Mouse (Mus musculus) lung, postnatal 0 days (tissue): ENCODE measurements at regions not wholly inside any gene's neighbourhood (a gene's known extent, or its start where the extent isn't known, plus 50 kb on each side); places are given as distances from the start of the nearest gene placed in this dataset.
A peak's percentile ranks its signal among the peaks of the same experiment; 100 is the strongest.

Source experiments
- ATAC-seq: fragments of 200-750 bp; cut with Nextera tagmentation; 2 replicates; pipeline ENCODE4 v1.8.0; 2017; ENCODE audit warnings: moderate library complexity
- DNase-seq: peaks from one replicate; pipeline ENCODE4 v3.0.0-alpha.2; 2016; ENCODE audit warnings: low spot score
- H3K27ac ChIP-seq: fragments of 300-500 bp; sonication (generic); 2 replicates; pipeline ENCODE4 v1.5.1; 2014; ENCODE audit warnings: antibody characterized with exemption, mild to moderate bottlenecking, low read length, mixed read lengths
- H3K27me3 ChIP-seq: fragments of 300-500 bp; sonication (generic); replicated peaks from 2 replicates; pipeline ENCODE4 v1.6.1; 2014; ENCODE audit warnings: low read length, mixed read lengths; ENCODE audit not compliant: insufficient read depth
- H3K36me3 ChIP-seq: fragments of 300-500 bp; sonication (generic); 2 replicates; pipeline ENCODE4 v1.6.1; 2014; ENCODE audit warnings: low read length, mixed read lengths; ENCODE audit not compliant: insufficient read depth
- H3K4me1 ChIP-seq: fragments of 300-500 bp; sonication (generic); 2 replicates; pipeline ENCODE4 v1.6.1; 2014; ENCODE audit warnings: antibody characterized with exemption, low read depth, low read length, mixed read lengths; ENCODE audit not compliant: insufficient read depth
- H3K4me2 ChIP-seq: fragments of 300-500 bp; sonication (generic); replicated peaks from 2 replicates; pipeline ENCODE4 v1.6.1; 2014; ENCODE audit warnings: low read depth, mild to moderate bottlenecking, low read length, moderate library complexity, mixed read lengths
- H3K4me3 ChIP-seq: fragments of 300-500 bp; sonication (generic); 2 replicates; pipeline ENCODE4 v1.5.1; 2014; ENCODE audit warnings: low read depth, low read length
- H3K9ac ChIP-seq: fragments of 300-500 bp; sonication (generic); replicated peaks from 2 replicates; pipeline ENCODE4 v1.6.1; 2014; ENCODE audit warnings: low read depth, mild to moderate bottlenecking
- H3K9me3 ChIP-seq: fragments of 300-500 bp; sonication (generic); 2 replicates; pipeline ENCODE4 v1.6.1; 2016; ENCODE audit warnings: low read length, mixed read lengths
- CTCF ChIP-seq: IDR thresholded peaks from 2 replicates; pipeline ENCODE4 v1.5.1; 2016; ENCODE audit warnings: antibody characterized with exemption, mild to moderate bottlenecking
- EP300 ChIP-seq: IDR thresholded peaks from 2 replicates; pipeline ENCODE4 v1.6.1; 2016; ENCODE audit warnings: antibody characterized with exemption, mild to moderate bottlenecking, control low read depth
- WGBS: fragments of 180-500 bp; shearing (Covaris S2); extraction: QIAGEN DNeasy Blood & Tissue Kit; methylation state at CpG from one replicate; pipeline ENCODE4 v1.1.7; 2014; 5-methylcytosine and 5-hydroxymethylcytosine counted together

DNA sequence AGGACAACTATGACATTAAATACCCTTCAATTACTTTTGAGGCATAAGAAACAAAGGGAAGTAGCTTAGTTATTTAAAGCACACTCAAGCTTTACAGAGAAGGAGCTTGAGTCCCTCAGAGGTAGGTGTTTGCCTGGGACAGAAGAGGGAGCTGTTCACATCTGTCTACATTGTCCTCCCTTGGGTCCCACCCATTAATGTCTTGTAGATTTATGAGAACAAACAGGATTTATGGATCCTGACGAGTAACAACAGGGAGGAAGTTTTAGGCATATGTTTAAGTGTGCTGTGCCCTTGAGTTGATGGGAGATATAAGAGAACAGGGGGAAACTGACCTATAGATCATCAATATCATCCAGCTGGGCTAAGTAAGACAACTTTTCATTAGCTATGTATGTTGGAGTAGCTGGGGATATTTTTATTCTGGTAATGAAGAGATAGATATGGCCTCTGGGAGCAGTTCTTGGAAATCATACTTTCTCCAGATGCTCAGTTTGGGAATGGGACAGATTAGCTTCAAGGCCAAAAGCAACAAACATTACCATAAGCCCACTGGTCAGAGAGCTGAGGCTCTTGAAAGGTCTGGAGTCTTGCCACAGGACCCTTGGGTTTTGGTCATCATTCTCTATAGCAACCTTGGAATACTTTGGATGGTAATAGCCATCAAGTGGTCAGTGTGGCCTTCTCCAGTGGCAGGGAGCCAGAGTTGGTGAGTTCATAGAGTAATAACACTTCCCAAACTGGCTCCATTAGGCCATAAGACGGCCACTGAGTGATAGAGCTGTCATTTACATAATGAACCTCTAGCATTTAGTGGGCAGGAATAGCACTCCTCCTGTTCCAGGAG, 487.3 kb downstream of the Meis1 start:
- Histone ChIP-seq H3K4me1 (no peaks in the 10 kb centered on the region), H3K4me2 (no peak overlapping the region), H3K9ac (no peak overlapping the region), H3K27me3 (no peaks in the 10 kb centered on the region), H3K4me3 (no peak overlapping the region), H3K36me3 (no peaks in the 10 kb centered on the region), H3K9me3 (no peaks in the 10 kb centered on the region), H3K27ac (no peak overlapping the region)
- 52% methylated on average over 2 of the region's 2 CpGs for WGBS
- no peak for DNase-seq
- no peak for TF ChIP-seq EP300
- no peak for TF ChIP-seq CTCF
- ATAC-seq, result no peak

GRCm38 (mm10) chr11:18528568-18528967, 490.2 kb downstream of the Meis1 start:
- Histone ChIP-seq H3K4me3 (no peak overlapping the region), H3K27ac (no peak overlapping the region), H3K4me2 (no peak overlapping the region), H3K36me3 (no peaks in the 10 kb centered on the region), H3K9me3 (no peaks in the 10 kb centered on the region), H3K27me3 (no peaks in the 10 kb centered on the region), H3K4me1 (no peaks in the 10 kb centered on the region), H3K9ac (no peak overlapping the region)
- TF ChIP-seq CTCF, result no peak
- peak; percentile 38; the same call in 1 of the 2 replicates for ATAC-seq
- WGBS, result 45% methylated on average over 4 of the region's 4 CpGs
- DNase-seq, result peak; percentile 43

- Histone ChIP-seq H3K4me3 (no peak overlapping the region), H3K9me3 (no peaks in the 10 kb centered on the region), H3K9ac (no peak overlapping the region), H3K27ac (no peak overlapping the region), H3K36me3 (no peaks in the 10 kb centered on the region), H3K27me3 (no peaks in the 10 kb centered on the region), H3K4me2 (no peak overlapping the region), H3K4me1 (no peaks in the 10 kb centered on the region)
- WGBS, result 73% methylated on average over 6 of the region's 6 CpGs
- DNase-seq (no peak), ATAC-seq (no peak)
- TF ChIP-seq CTCF (no peak), EP300 (no peak)
These were observed 523.6 kb downstream of the Meis1 start for GRCm38 (mm10) chr11:18495108-18495757.

GRCm38 (mm10) chr11:18493981-18494380, 524.8 kb downstream of the Meis1 start:
- Histone ChIP-seq H3K4me2 (no peak overlapping the region), H3K9ac (no peak overlapping the region), H3K4me1 (no peaks in the 10 kb centered on the region), H3K36me3 (no peaks in the 10 kb centered on the region), H3K9me3 (no peaks in the 10 kb centered on the region), H3K4me3 (no peak overlapping the region), H3K27ac (no peak overlapping the region), H3K27me3 (no peaks in the 10 kb centered on the region)
- WGBS, result 72% methylated on average over 5 of the region's 5 CpGs
- no peak for DNase-seq
- no peak for ATAC-seq
- TF ChIP-seq CTCF (no peak), EP300 (no peak)

DNA sequence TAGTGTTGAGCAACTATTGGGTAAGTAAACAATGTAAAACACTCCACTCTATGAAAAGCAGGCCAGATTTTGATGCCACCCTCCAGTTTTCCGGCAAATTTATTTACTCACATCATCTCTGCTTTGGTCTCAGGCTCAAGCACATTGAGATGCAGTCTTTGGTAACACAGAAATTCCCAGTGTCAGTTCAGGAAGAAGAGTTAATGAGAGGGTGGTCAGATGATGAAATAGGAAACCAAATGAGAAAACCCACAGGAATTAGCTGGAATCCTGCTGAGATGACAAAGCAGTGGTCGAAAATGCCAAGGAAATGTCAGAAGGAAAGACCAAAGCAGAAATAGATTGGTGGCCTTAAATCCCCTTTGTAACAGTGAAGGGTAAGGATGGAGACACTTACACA, 525.7 kb downstream of the Meis1 start:
- DNase-seq (peak; percentile 43), ATAC-seq (no peak)
- no peak overlapping the region for H3K4me2 ChIP-seq
- no peaks in the 10 kb centered on the region for H3K27me3 ChIP-seq
- H3K9me3 ChIP-seq, result no peaks in the 10 kb centered on the region
- H3K36me3 ChIP-seq, result no peaks in the 10 kb centered on the region
- no peaks in the 10 kb centered on the region for H3K4me1 ChIP-seq
- no peak for TF ChIP-seq EP300
- no peak for TF ChIP-seq CTCF
- WGBS, result 35% methylated on average over 2 of the region's 2 CpGs
- no peak overlapping the region for H3K9ac ChIP-seq
- no peak overlapping the region for H3K27ac ChIP-seq
- no peak overlapping the region for H3K4me3 ChIP-seq

GRCm38 (mm10) chr11:18489517-18490256, 529.1 kb downstream of the Meis1 start:
- no peak overlapping the region for H3K4me2 ChIP-seq
- no peaks in the 10 kb centered on the region for H3K9me3 ChIP-seq
- no peaks in the 10 kb centered on the region for H3K27me3 ChIP-seq
- H3K4me1 ChIP-seq, result no peaks in the 10 kb centered on the region
- no peak overlapping the region for H3K9ac ChIP-seq
- ATAC-seq, result no peak
- no peak overlapping the region for H3K27ac ChIP-seq
- no peaks in the 10 kb centered on the region for H3K36me3 ChIP-seq
- no peak for TF ChIP-seq CTCF
- DNase-seq, result no peak
- no peak overlapping the region for H3K4me3 ChIP-seq
- 63% methylated on average over 9 of the region's 9 CpGs for WGBS
